Mouse (Mus musculus) liver, embryonic 15.5 days (tissue): ENCODE data around the gene Olfr15. TPM values are rescaled to one million over a fixed set of nuclear protein-coding genes. Genes with fewer than 3 reads are reported as not detected.

ENCODE experiments used
- ATAC-seq: fragments of 200-750 bp; cut with Nextera tagmentation; 2 replicates; pipeline ENCODE4 v1.8.0; 2017; ENCODE audit warnings: moderate number of reproducible peaks, mild to moderate bottlenecking, moderate library complexity; ENCODE audit not compliant: insufficient read depth
- H3K27ac ChIP-seq: fragments of 300-500 bp; sonication (generic); replicated peaks from 2 replicates; pipeline ENCODE4 v1.5.1; 2015; ENCODE audit warnings: mild to moderate bottlenecking, inconsistent platforms
- H3K27me3 ChIP-seq: fragments of 300-500 bp; sonication (generic); 2 replicates; pipeline ENCODE4 v1.6.1; 2015; ENCODE audit warnings: mild to moderate bottlenecking, inconsistent platforms
- H3K36me3 ChIP-seq: fragments of 300-500 bp; sonication (generic); replicated peaks from 2 replicates; pipeline ENCODE4 v1.6.1; 2015; ENCODE audit warnings: moderate library complexity, mild to moderate bottlenecking, inconsistent platforms
- H3K4me1 ChIP-seq: fragments of 300-500 bp; sonication (generic); replicated peaks from 2 replicates; pipeline ENCODE4 v1.6.1; 2015; ENCODE audit warnings: inconsistent platforms
- H3K4me2 ChIP-seq: fragments of 300-500 bp; sonication (generic); 2 replicates; pipeline ENCODE4 v1.6.1; 2015; ENCODE audit warnings: moderate library complexity, mild to moderate bottlenecking, inconsistent platforms
- H3K4me3 ChIP-seq: fragments of 300-500 bp; sonication (generic); replicated peaks from 2 replicates; pipeline ENCODE4 v1.5.1; 2015; ENCODE audit warnings: mild to moderate bottlenecking, inconsistent platforms
- H3K9ac ChIP-seq: fragments of 300-500 bp; sonication (generic); 2 replicates; pipeline ENCODE4 v1.6.1; 2015; ENCODE audit warnings: moderate library complexity, mild to moderate bottlenecking, inconsistent platforms
- H3K9me3 ChIP-seq: fragments of 300-500 bp; sonication (generic); replicated peaks from 2 replicates; pipeline ENCODE4 v1.6.1; 2016; ENCODE audit warnings: inconsistent platforms
- WGBS: fragments of 180-500 bp; shearing (Covaris S2); methylation state at CpG from one replicate; pipeline ENCODE4 v1.1.7; 2015; ENCODE audit warnings: mixed read lengths; ENCODE audit not compliant: insufficient replicate concordance; 5-methylcytosine and 5-hydroxymethylcytosine counted together
- polyA plus RNA-seq: library from polyadenylated mRNA; unstranded; fragments of >200 nt; fragmentation: Nextera tagmentation; extraction: Ambion mirVana; gene quantifications from 2 replicates; pipeline ENCODE4 v1.2.1, GENCODE M21; 2015

The Olfr15 gene
- polyA plus RNA-seq, 1 experiment from 2014 or later: not detected

DNA sequence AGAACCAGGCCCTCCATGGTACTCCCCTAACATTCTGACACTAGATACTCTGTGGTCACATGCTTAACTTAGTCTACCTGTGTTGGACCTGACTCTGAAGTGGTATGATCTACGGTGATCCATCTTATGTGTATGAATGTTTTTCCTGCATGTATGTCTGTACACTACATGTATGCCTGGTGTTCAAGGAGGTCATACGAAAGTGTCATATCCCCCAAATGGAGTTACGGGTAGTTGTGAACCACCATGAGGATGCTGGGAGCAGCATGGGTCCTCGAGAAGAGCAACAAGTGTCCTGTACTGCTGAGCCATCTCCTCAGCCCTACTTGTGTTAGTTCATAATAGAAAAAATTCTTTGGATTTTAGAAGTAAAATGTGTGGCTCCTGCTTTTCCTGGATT lies 45.7 kb downstream of the Olfr15 start:
- H3K4me2 ChIP-seq: no peak overlapping the region
- 82% methylated on average over 4 of the region's 4 CpGs for WGBS
- no peaks in the 10 kb centered on the region for H3K9me3 ChIP-seq
- no peak overlapping the region for H3K4me3 ChIP-seq
- no peak for ATAC-seq
- H3K4me1 ChIP-seq: peaks cover 20% of the 10 kb centered on the region
- H3K36me3 ChIP-seq: peaks cover 14% of the 10 kb centered on the region; the same call in 1 of the 2 replicates
- H3K9ac ChIP-seq: no peak overlapping the region
- H3K27ac ChIP-seq: no peak overlapping the region
- no peaks in the 10 kb centered on the region for H3K27me3 ChIP-seq

DNA sequence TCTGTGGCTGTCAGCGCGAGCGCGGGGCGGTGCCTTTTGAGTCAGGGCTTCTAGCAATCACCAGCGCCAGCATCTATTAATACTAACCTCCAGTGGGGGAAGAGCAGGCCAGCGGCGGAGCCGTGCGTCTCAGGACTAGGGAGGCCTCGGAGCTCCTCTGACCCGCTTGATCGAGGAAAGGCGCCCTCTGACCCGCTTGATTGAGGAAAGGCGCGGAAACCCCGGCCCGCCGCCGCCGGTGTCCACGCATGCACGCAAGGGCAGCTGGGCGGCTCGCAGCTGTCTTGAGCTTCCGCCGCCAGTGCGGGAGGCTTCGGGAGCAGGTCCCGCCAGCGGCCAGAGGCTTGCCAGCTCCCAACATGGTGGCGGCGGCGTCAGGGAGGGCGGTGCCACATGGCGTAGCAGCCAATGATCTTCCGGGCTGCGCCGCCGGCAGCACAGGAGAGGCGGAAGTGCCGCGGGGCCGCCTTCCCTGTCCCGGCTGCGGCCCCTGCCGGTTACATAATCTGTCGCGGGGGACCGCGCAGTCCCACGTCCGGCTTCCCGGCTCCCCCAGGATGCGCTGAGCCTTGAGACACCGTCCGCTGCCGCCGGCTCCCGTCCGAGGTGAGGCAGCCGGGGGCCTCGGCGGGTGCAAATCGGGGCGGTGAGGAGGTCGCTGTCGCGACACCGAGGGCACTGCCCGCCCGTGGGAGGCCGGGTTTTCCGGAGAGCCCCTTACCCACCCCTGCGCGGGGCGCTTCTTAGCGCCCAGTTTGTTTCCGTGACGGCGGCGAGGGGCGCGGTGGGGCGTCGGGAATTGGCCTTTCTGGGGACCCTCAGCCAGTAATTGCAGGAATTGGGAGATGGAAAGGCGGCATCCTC lies 53.8 kb downstream of the Olfr15 start, which contains the start of the genes Zfp597 and Gm20695:
Gene Zfp597, minus strand, starts transcription at position 361 of the 864 bp plus-strand sequence.
Gene Gm20695, plus strand, starts transcription at position 448 of the 864 bp plus-strand sequence.
- ATAC-seq: peak; percentile 98
- peak within 1 kb of the TSS; percentile 96 for H3K9ac ChIP-seq
- under 1% methylated on average over 88 of the region's 88 CpGs for WGBS
- peaks cover 27% of the 10 kb centered on the region for H3K4me1 ChIP-seq
- H3K36me3 ChIP-seq: peaks cover 11% of the 10 kb centered on the region; the same call in 1 of the 2 replicates
- H3K27ac ChIP-seq: peak within 1 kb of the TSS; percentile 88
- no peaks in the 10 kb centered on the region for H3K27me3 ChIP-seq
- peak within 1 kb of the TSS; percentile 97 for H3K4me3 ChIP-seq
- no peaks in the 10 kb centered on the region for H3K9me3 ChIP-seq
- H3K4me2 ChIP-seq: peak within 1 kb of the TSS; percentile 89

DNA sequence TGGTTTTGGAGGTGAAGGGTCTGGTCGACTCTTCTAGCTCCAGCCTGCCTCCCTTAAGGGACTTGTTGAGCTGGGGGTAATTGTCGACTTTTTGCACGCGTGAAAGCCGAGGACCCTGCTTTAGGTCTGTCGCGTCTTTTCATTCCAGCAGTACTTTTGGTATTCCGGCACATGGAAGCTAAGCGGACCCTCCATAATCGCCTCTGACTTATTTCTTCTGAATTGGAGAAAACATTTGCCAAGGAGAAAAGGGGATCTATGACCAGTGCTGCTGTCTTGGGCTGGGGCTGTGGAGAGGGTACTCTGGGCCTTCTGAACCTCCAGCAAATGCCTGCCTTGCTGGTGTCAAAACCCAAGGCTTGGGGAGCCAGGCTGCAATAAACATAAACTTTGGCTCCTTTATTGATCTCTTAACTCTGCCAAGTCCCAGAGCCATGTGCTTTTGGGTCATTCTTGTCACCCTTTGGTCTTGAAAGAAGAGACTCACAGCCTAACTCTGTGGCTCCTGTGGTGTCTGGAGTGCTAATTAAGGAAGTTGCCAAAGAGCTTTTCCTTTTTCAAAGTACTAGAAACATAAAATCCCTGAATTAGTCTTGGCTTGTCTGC lies 54.5 kb downstream of the Olfr15 start:
- Histone ChIP-seq H3K4me2 (peak overlapping the region; percentile 89), H3K4me3 (peak overlapping the region; percentile 97), H3K4me1 (peaks cover 27% of the 10 kb centered on the region), H3K27ac (peak overlapping the region; percentile 88), H3K9ac (peak overlapping the region; percentile 96), H3K9me3 (no peaks in the 10 kb centered on the region), H3K27me3 (no peaks in the 10 kb centered on the region), H3K36me3 (0 out of 2 replicates have a peak, but pooled peaks cover 7% of the 10 kb centered on the region)
- ATAC-seq: no peak
- WGBS: 3% methylated on average over 10 of the region's 10 CpGs

DNA sequence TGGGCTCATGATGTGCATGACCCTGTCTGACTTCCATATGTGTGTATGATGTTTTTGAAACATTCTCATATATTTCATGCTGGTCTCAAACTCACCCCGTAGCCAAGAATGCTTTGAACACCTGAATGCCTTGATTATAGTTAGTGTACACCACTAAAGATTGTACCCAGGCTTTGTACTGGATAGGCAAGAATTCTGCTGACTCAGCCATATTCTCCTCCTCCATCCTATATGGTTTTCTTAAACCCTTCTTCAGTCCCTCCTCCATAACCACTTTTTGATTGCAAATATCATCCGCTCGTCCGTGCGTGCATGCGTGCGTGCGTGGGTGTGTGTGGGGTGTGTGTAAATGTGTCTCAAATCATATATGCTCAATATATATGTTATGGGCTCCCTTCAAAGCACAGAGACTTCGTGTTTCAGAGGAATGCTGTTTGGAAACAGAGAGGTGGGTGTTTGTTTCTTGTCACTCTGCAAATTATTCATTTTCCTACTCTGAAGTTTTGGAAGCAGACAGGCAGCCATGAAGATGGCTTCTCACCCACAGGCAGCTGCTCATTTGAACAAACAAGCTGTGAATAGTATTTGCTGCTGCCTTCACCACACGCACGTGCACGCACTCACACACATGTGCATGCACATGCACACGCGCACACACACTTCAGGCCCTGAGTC lies 61.1 kb downstream of the Olfr15 start:
- H3K9ac ChIP-seq: no peak overlapping the region
- H3K4me3 ChIP-seq: no peak overlapping the region
- WGBS: 88% methylated on average over 14 of the region's 14 CpGs
- H3K27me3 ChIP-seq: no peaks in the 10 kb centered on the region
- H3K4me1 ChIP-seq: peaks cover 26% of the 10 kb centered on the region
- H3K9me3 ChIP-seq: no peaks in the 10 kb centered on the region
- H3K36me3 ChIP-seq: peaks cover 3% of the 10 kb centered on the region; the same call in 1 of the 2 replicates
- no peak overlapping the region for H3K4me2 ChIP-seq
- ATAC-seq: no peak
- H3K27ac ChIP-seq: no peak overlapping the region

DNA sequence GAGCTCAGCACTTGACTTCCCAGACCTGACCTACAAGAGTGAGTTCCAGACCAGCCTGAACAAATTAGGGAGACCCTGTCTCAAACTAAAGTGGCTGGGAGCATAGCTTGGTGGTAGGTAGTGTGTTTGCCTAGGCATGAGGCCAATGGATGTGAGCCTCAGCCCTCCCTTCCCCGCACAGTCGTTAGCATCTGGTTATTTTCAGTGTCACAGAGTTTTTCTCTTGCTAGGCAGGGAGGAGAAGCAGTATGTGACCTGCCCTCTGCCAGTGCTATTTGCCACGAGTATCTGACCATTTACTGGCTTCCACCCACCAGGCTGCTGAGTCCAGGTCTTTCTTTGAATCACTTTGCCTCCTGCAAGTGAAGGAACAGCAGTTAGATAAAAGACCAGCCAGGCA lies 63.1 kb downstream of the Olfr15 start:
- Histone ChIP-seq H3K4me3 (no peak overlapping the region), H3K9me3 (no peaks in the 10 kb centered on the region), H3K27me3 (no peaks in the 10 kb centered on the region), H3K36me3 (peaks cover 23% of the 10 kb centered on the region), H3K9ac (no peak overlapping the region), H3K4me2 (no peak overlapping the region; the same call in 1 of the 2 replicates), H3K4me1 (peaks cover 22% of the 10 kb centered on the region), H3K27ac (peak overlapping the region; percentile 19; the same call in 1 of the 2 replicates)
- WGBS: 47% methylated on average over 3 of the region's 3 CpGs
- no peak for ATAC-seq

Other genes with a start within 250 kb of the Olfr15 start
- gene Olfr161, start 239.8 kb upstream of the Olfr15 start, polyA plus RNA-seq: not detected in 2 replicates
- 0.41 and 0.46 TPM in 2 replicates for gene Mefv, start 112.8 kb upstream of the Olfr15 start, polyA plus RNA-seq
- gene Zfp263, start 86.8 kb upstream of the Olfr15 start, polyA plus RNA-seq: 12.3 and 14.6 TPM in 2 replicates
- gene Zfp174, start 16.4 kb downstream of the Olfr15 start, polyA plus RNA-seq: 0.24 and 0.48 TPM in 2 replicates
- 21.9 and 24.3 TPM in 2 replicates for gene Naa60, start 41.5 kb downstream of the Olfr15 start, polyA plus RNA-seq
- gene Zfp597, start 53.7 kb downstream of the Olfr15 start, polyA plus RNA-seq: 2.1 and 2.2 TPM in 2 replicates
- 0.43 and 0.46 TPM in 2 replicates for gene Gm20695, start 53.8 kb downstream of the Olfr15 start, polyA plus RNA-seq
- gene 1700037C18Rik, start 77.8 kb downstream of the Olfr15 start, polyA plus RNA-seq: 2.0 and 2.7 TPM in 2 replicates
- gene Cluap1, start 77.9 kb downstream of the Olfr15 start, polyA plus RNA-seq: 4.6 and 6.4 TPM in 2 replicates
- 0.18 and 0.31 TPM in 2 replicates for gene Nlrc3, start 145.8 kb downstream of the Olfr15 start, polyA plus RNA-seq
- gene Slx4, start 172.9 kb downstream of the Olfr15 start, polyA plus RNA-seq: 6.3 and 7.6 TPM in 2 replicates
- 0.88 and 1.0 TPM in 2 replicates for gene Dnase1, start 206.1 kb downstream of the Olfr15 start, polyA plus RNA-seq
- gene Trap1, start 246.9 kb downstream of the Olfr15 start, polyA plus RNA-seq: 75.6 and 81.1 TPM in 2 replicates